Mouse (Mus musculus) heart, adult 9 months (tissue): ENCODE results near the gene Zfp799.
"Not testable (repeated sequence)": the region's sequence is repeated elsewhere in the genome, so short reads cannot be mapped to it uniquely, and the experiment has no call there.

Source experiments
- DNase-seq, 2 experiments: peaks; one replicate each; pipeline ENCODE4 v3.0.0; 2022; ENCODE audit warnings: low spot score in 2 of 2

The Zfp799 gene

DNA sequence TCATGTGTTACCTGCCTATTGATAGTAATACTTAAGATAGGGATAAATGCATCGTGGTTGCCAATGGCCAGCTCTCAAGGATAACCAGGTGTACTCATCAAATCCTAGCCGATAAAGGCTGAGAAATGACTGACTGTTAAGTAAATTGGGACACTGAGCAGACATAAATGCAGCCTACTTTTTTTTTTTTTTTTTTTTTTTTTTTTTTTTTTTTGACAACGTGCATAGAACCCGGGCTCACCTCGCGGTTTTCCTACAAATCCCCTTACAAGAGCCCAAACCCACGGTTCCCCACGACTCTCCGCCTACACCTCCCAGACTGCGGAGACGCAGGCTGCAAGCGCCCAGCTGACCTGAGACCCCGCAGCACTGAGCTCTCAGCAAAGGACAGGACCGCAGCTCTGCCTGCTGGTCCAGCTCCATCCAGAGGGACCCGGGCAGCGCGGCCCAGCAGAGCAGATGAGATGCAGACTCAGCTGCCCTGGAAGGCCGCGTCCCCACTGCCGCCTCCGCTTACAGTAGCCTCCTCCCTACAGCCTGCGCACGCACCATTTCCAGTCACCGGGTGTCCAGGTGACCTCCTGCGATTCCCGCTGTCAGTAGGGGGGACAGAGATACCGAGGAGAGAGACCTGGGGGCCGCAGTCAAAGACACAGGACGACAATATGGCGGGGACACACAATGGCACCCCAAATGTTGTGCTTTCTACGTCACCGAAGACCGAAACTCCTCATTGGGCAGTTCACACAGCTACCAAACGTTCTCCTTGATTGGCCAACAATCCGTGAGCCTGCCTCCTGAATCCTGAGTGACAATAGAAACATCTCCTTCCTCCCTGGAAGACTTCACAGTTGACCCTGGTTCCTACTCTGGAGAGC is at the start of gene Zfp799:
TSS of gene Zfp799 (minus strand) at position 722 of the 878 bp plus-strand sequence.
- peak; percentile 78 to 87 for DNase-seq

DNA sequence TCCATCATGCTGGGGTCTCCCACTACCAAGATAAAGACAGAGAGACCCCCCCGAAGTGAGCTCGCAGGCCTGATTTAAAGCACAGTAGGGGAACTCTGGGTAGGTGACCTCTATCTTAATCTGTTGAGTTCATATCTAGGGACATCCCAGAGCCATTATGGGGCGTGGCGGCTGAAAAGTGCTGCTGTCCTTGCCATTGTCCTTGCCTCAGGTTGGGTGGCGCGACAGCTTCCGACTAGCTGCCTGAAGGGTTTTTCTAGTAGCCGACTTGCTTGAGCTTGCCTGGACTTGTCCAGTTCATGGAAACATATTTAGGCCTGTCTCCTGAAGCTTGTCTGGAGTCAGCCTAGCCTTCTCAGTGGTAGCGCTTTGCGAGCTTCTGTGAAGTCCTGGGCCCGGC is 48.7 kb upstream of the Zfp799 start:
- DNase-seq = no peak

DNA sequence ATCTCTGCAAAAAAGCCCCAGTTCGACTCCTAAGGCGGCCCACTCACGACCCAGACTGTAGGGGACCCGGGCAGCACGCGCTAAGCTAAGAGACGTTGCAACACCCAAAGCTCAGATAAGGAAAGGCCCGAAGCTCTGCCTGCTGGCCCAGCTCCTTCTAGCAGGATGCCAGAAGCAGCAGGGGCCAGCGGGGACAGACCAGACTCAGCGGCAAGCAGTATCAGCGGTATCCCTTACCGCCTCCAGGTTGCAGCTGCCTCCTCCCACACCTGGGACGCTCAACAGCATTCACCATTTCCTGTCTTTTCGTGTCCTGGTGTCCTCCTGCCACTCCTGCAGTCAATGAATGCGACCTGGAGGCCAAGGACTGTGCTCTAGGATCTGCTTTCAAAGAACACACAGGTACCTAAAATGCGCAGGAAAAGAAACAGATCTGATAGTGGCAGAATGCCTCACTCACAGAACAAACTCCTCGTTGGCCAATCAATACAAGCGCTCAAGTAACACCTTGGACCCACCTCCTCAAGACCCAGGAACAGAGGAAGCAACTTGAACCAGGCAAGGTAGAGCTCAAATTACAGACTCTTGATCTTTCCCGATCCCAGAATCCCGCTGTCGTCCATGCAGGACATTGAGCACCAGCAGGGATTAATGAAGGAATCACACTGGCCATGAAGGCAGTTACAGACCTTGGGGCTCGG is 47.6 kb upstream of the Zfp799 start:
- DNase-seq = no peak

GRCm38 (mm10) chr17:32872696-32873095 is 42.6 kb upstream of the Zfp799 start:
- no peak for DNase-seq

GRCm38 (mm10) chr17:32872091-32872490 is 42.0 kb upstream of the Zfp799 start:
- DNase-seq = no peak

- DNase-seq = no peak
Observed at GRCm38 (mm10) chr17:32871483-32871882, 41.4 kb upstream of the Zfp799 start.

DNA sequence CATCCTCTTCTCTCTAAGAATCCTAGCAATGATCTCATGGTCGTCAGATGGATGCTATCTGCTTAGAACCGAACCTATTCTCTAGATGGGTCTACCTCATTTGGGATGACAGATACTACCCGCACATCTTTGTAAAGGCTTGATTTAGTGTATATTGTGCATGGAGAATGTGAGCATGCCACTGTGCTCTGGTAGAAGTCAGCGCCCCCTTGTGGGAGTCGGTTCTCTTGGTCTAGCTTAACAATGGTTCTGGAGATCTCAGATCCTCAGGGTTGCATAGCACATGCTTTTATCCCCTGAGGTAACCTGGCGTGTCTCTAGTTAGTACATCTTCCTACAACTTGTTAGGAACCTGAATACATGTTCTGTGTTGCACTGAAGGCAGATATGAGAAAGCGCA is 37.2 kb upstream of the Zfp799 start:
- not testable (repeated sequence) for DNase-seq

- DNase-seq = not testable (repeated sequence)
Observed at GRCm38 (mm10) chr17:32856713-32857112, 26.7 kb upstream of the Zfp799 start.

DNA sequence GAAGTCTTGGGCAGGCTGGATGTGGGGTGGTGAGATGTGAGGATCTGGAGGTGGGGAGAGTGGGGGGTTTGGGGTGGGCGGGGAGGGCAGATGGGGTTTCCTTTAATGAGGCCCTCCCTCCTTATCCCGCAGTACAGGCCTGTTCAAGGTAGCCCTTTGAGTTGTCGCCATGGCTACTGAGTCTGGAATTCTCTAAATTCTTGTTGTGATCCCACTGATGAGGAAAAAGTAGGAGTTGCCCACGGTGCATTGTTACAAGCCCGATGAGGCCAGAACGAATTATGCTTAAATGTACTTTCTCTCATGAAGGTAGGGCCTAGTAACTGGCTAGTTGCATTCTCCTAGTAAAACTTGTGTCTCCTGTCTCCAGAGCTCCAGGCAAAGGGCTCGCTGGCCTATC is 21.5 kb upstream of the Zfp799 start:
- DNase-seq = no peak

- no peak for DNase-seq
Observed at GRCm38 (mm10) chr17:32841388-32841787, 11.3 kb upstream of the Zfp799 start.

DNA sequence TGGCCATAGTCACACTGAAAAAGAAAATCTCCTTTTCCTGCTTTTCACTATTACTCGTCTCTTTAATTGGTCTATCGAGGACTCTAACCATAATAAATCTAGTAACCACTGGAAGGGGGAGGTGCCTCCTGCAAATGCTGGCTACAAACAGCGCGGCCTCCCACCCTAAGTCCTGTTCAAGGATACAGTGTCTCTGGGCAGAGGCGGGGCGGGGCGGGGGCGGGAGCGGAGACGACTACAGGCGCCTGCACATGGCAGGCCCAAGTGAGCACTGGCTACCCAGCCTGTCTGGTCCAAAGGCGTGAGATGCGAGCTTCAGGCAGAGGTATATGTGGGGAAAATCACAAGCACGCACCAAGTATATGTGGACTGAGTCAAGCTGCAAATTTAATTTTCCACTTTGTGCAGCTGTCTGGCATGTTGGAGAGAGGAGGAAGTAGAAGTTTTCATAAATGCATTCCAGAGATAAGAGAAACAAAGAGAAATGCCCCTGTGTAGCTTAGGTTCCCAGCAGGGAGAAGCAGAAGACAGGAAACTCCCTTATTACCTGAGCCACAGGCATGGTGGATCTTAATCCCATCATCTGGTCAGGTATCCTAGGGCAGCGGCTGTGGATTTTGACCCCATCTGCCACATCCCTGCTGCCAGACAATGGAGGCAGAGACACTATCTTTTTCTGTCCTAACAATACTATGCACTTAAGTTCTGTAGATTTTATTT is 9.2 kb upstream of the Zfp799 start:
- DNase-seq = no peak

- no peak for DNase-seq
Observed at GRCm38 (mm10) chr17:32830418-32830782, 339 bp upstream of the Zfp799 start.

GRCm38 (mm10) chr17:32816074-32816784 is 13.8 kb downstream of the Zfp799 start:
- no peak for DNase-seq

- no peak for DNase-seq
Observed at GRCm38 (mm10) chr17:32814136-32814535, 15.9 kb downstream of the Zfp799 start.

DNA sequence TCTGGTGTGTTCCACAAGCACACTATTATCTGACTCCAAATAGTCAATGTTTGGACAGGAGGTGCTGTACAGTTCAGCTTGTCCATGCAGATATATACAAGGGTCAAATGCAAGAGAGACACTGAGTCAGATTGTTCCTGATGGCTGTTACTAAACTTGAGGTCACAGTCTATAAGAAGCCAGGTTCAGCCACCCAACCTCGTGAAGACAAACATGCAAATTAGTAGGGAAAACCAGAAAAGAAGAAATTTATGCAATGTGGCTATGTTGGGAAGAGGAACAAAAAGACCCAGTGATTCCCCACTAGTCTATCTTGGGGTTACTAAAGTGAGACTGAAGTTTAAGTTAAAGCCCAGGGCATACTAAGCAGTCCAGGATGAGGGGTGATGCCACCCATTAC is 19.4 kb downstream of the Zfp799 start:
- no peak for DNase-seq

GRCm38 (mm10) chr17:32809544-32810374 is 20.3 kb downstream of the Zfp799 start, which contains the start of gene Zfp811:
Gene Zfp811, minus strand, starts transcription at chr17:32809931.
- no peak for DNase-seq

- DNase-seq = no peak
Observed at GRCm38 (mm10) chr17:32808921-32809320, 21.1 kb downstream of the Zfp799 start.

- no peak for DNase-seq
Observed at GRCm38 (mm10) chr17:32789244-32789643, 40.8 kb downstream of the Zfp799 start.

GRCm38 (mm10) chr17:32788576-32788975 is 41.5 kb downstream of the Zfp799 start:
- DNase-seq = no peak

DNA sequence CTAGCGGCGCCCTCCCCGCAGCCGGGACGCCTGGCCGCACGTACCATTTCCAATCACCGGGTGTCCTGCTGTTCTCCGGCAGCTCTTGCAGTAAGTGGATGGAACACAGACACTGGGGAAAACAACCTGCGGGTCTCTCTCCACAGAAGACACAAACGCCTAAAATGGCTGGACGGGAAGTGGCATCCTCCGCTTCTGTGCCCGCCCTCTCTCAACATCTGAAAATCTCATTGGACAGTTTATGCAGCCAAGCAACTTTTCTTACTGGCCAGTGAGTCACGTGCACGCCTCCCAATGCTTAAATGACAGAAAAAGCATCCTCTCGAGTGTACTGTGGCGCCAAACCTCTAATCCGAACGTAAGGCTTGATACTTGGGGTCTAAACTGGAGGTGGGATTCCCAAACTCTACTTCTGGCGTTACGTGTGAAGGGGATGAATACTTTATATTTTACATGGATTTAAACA is 41.9 kb downstream of the Zfp799 start, which contains the start of gene Zfp871:
TSS of gene Zfp871 (minus strand) at position 194 of the 466 bp plus-strand sequence.
- DNase-seq = peak; percentile 93 to 97
